Mouse (Mus musculus) testis, postnatal 10 days (tissue): ENCODE results near the gene Gnl3.

ENCODE experiments used
- DNase-seq: peaks from one replicate; pipeline ENCODE4 v3.0.0; 2021; ENCODE audit warnings: low spot score

The Gnl3 gene

DNA sequence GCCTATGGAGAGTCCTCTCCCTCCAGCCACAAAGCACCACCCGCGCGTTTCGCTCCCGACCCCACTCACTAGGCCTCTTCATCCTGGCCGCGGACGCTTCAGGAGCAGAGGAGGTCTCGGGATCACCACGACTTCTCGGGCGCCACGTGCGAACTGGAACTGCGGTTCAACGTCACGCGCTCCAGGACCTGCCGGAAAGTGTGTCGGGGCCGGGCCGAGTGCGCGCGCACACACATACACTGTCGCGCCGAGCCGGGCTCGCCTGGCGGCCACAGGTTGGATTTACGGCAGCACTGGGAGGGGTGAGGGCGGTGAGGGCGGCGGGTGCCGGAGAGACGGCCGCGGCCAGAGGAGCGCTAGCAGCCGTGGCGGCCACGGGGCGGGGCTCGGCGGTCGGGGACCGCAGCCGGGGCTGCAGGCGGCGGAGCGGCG lies at the start of gene Gnl3, which contains the start of gene Pbrm1:
TSS of gene Gnl3 (minus strand) at position 293 of the 432 bp plus-strand sequence.
TSS of gene Pbrm1 (plus strand) at position 279 of the 432 bp plus-strand sequence.
- peak; percentile 98 for DNase-seq

DNA sequence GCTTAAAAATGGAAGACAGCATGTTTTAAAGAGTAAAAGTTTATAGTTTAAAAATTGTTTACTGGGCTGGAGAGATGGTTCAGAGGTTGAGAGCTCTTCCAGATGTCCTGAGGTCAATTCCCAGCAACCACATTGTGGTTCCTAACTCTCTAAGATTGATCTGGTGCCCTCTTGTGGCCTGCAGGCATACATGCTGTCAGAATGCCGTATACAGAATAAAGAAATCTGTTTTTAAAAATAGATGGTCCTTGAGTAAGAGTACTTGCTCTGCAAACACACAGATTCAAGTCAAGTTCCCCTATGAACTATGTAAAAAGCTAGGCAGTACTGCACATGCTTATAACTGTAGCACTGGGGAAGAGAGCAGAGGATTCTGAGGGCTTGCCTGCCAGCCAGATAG lies 43.3 kb upstream of the Gnl3 start:
- DNase-seq = no peak

DNA sequence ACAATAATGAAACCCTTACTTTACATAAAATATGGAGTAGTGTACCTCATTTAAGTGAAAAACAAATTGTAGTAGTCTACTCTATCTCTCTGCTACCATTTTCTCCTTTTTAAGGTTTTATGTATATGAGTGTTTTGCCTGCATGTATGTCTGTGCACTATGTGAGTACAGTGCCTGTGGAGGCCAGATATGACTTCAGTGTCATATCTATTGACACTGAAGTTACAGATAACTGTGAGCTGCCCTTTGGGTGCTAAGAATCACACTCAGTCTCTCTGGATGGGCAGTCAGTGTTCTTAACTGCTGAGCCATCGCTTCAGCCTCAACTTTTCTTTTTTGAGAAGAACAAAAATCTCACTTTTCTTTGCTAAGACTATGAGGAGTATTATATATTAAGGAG lies 26.9 kb upstream of the Gnl3 start:
- no peak for DNase-seq

DNA sequence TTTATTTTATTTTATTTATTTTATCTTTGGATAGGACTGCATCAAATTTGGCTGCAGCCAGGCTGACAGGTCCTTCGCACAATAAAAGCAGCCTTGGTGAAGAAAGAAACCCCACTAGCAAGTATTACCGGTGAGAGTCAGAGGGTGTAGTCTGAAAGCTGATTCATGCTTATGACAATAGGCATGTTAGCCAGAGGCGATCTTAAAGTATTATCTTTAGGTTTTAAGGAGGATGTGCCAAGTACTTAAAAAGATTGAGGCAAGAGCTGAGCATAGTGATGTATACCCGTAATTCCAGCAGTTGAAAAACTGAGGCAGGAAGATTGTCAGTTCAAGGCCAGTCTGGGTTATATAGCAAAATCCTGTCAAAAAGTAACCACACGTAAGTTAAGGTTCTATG lies 26.3 kb upstream of the Gnl3 start:
- DNase-seq = no peak

DNA sequence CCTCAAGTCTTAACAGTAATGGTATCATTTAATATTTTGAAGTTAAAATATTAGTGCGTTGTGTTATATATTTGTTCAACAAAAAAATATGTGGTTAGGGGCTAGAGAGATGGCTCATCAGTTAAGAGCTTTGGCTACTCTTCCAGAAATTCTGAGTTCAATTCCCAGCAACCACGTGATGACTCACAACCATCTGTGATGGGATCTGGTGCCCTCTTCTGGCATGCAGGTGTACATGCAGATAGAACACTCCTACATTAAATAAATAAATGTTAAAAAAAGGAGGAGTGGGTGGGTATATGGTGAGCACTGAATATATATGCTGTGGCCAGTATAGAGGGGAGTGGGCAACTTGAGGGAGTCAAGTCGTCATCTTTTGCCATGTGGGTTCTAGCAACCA lies 6.8 kb upstream of the Gnl3 start:
- no peak for DNase-seq

DNA sequence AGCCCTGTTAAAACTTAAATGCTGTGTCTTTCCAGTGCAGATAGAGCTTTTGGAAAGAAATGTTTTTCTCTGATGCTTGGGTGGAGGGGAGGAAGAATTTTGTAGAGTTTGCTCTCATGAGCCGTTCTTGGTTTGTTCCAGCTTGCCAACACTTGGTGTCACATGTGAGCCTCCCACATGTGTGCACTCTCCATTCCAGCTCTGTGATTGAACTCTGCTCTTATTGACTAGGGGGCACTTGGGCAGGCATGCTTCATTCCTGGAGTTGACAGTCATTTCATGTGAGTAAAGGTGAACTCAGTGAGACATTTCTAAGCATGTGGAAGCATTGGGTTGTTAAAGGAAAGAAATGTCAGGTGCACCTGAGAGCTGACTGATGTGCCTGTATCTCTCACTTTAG lies 3.6 kb upstream of the Gnl3 start:
- DNase-seq = no peak

DNA sequence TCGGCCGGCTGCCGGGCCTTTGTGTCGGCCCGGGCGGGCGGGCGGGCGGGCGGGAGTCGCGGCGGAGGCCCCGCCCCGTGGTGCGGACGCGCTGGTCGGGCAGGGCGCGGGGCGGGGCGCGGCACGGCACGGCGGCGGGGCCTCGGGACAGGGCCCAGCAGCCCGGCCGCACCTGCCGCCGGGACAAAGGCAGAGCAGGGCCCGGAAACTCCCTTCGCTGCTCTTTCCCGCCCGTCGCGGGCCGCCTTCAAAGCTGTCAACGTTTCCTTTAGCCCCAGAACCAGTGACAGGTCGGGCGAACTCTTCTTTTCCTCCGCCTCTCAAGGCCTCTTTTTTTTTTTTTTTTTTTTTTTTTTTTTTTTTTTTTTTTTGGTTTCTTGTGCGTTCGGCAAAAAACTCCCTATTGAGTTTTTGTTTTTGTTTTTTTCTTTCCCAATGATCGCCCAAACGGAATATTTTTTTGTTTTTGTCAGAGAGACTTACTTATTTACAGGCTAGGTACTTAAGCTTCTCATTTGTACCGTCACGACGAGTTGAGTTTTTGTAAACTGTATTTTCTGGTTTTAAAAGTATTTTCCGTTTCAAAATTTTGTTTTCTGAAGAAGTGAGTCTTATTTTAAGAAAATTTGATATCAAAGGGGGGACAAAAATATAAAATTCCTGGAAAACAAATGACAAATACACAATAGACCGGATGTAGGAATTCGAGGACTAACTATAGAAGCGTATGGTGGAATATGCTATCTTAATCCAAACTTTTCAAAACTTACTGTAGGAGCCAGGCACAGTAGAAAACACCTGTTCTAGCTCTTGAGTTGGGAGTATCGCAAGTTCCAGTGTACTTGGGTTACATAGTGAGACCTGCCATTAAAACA lies 616 bp upstream of the Gnl3 start:
- peak; percentile 86 for DNase-seq

DNA sequence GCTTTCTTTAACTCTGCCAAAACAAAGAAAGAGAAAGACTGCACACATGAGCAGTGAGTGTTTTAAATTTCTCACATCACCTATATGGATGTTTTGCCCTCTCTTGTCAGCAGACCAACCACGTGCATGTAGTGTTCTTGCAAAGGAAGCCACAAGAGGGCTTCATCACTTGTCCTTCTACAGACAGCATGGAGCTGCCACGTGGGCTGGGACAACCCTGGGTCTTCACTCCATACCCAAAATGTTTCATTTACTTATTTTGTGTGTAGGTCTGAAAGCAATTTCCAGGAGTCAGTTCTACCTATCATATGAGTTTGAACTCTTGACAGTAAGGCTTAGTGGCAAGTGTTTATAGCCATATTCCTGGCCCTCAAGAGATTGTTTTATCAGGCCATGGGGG lies 1.1 kb downstream of the Gnl3 start:
- DNase-seq = no peak

DNA sequence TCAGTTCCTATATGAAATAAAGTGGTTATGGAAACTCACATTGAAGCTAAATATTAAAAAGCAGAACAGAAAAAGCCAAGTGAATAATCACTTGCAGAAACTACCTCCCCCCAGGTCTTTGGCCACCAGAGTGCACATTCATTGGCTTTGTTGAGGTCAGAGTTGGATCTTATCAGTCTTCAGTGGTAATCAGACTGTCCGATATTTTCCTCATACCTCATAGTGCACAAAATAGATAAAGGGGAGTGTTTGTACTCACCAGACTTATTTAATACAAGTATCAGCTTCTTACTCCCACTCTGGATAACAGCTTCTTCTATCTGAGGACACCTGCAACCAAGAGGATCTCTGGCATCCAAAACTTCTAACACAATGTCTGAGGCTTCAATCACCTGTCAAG lies 2.9 kb downstream of the Gnl3 start:
- DNase-seq = no peak

DNA sequence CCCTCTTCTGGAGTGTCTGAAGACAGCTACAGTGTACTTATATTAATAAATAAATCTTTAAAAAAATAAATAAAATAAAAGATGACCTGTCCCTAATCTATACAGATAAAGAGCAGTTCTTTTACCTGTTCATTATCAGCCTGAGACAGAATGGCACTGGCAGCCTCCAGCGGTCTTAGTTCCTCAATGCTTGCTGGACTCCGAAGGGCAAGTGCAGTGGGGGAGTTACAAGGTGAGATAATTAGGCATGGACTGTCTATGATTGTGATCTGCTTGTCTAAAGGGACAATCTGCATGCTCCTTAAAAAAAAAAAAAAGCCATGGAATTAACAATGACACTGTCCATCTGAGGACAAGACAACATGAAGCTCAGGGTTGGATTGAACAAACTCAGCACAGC lies 5.0 kb downstream of the Gnl3 start:
- DNase-seq = no peak

DNA sequence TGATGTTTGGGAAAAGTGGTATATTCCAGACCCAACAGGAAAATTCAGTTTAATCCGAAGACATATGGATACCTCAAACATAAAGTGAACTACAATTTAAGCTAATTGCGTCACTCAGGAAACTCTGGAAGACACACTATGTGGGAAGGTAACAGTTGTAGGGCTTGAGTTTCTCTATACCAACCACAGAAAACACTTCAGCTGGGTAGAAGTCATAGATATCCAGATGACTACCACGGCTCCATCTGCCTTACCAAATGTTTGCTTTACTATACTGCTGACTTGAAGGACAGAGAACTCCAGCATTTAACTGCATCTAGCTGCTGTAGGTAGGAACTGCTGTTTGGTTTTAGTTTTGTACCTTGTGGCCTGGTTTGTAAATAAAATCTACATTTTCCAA lies 7.4 kb downstream of the Gnl3 start:
- DNase-seq = no peak

DNA sequence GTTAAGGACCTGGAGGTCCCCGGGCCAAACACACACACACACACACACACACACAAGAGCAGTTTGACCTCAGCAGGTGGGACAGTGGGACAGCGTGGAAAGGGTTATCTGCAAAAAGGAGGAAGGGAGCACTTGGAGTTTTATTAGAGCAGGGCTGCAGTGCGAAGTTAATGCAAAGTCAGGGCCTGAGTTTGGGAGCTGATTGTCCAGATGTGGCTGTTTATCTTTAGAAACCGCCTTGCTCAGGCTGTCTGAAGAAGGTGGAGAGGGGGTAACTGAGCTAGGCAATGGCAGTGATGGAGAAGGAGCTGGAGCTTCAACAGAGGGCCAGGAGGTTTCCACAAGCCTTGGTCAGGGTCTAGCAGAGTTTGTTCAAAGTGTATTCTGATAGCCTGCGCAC lies 12.2 kb downstream of the Gnl3 start:
- no peak for DNase-seq

DNA sequence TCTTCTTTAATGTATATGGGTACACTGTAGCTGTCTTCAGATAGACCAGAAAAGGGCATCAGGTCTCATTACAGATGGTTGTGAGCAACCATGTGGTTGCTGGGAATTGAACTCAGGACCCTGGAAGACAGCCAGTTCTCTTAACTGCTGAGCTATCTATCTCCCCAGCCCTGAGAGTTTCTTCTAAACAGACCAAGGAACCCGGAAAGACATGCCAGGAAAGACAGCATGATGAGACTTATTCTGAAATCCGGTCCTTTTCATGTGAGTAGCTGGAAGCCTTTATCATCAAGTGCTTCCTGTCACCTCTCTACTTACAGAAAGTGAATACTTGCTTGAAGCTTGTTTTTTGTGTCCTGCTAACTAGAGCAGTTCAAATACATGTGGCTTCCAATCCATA lies 14.4 kb downstream of the Gnl3 start:
- DNase-seq = no peak

DNA sequence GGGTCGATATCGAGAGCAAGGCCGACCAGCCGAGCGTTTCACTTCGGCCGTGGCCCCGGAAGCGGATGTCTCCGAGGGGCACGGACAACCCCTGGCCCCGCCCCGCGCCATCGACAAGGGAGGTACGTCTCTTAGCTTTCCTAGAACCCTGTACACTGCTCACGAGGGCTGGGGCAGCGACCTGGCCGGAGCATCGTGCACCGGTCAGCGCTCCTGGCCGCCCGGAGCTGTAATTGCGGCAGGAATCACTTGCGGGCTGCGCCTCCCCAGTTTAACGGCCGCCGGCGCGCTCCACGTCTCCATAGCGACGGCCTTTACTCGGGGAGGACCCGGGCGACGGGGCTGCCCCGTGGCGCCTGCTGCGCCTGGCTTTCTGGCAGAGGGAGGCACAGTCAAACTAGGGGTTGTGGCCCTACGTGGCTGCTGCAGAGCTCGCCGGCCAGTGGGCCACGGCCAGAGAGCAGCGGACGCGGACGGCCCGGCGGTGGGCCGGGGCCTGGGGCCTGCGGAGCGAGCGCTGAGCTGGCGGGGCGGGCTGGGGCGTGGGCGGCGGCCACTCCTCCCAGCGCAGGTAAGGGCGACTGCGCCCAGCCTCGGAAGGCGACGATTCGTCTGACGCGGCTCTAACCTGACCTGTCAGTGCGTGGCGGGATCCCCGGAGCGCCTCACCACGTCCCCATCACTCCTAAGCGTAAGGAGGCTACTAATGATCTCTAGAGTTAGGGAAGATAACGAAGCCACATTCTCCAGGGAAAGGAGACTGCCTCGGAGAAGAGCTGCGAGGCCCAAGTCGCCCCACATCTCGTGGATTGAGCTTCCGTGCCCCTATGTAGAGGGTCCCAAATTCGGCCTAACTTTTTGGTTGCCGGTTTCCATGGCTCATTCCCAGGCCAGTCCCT lies 17.4 kb downstream of the Gnl3 start, which contains the start of the genes Glt8d1 and Spcs1:
TSS of gene Glt8d1 (plus strand) at position 94 of the 899 bp plus-strand sequence.
TSS of gene Spcs1 (minus strand) at position 366 of the 899 bp plus-strand sequence.
- peak; percentile 94 for DNase-seq

DNA sequence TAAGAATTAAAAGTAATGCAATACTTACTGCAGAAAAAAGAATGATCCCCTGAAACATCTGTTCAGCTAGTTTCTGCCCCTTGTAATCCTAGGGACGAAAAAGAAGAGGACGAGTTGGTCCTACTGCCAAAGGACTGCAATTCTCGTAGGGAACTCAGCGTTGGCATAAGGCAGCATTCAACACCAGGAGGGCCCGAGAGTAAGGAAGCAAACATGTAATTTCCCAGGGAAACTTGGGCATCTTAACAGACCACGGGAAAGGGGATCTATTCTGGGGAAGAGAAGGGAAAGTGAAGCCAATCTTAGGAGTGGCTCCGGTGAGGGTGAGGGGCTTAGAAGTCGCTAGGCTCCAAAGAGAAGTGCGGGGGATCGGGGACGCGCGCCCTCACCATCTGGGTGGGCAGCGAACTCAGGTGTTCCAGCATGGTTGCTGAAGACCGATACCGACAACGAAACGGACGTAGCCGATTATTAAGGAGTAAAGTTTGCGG lies 18.1 kb downstream of the Gnl3 start:
- DNase-seq = no peak

DNA sequence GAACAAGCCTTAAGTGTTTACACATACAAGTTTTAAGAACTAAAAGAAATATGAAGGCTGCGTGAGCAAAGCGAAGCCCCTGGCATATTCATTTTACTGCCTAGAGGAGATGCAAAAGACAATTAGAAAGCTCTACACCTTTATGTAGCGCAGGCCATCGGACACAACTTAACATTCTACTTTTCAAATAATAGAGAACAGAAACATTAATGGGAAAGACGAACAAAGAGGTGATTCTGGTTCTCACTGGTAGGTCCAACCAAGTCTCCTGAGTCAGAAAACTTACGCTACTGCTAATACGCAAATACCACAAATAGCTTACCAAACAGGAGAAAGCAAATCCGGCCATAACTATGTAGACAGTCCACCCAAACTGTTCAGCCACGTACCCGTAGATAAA lies 18.6 kb downstream of the Gnl3 start:
- DNase-seq = no peak

DNA sequence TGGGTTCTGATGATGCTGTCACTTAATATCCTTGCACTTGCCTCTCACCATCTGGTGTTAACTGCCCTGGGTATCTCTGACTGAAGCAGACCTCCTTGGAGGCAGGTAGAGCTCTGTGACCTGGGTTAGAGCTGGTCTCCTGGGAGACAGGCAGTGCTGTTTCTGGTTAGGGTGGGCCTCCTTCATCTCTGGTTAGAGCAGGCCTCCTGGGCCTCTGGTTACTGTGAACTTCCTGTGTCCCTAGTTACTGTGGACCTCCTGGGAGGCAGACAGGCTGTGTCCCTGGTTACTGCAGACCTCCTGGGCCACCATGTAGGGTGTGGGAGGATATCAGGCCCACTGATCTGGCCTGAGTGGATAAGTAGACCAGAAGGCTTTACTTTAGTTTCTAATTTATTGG lies 22.5 kb downstream of the Gnl3 start:
- DNase-seq = no peak

DNA sequence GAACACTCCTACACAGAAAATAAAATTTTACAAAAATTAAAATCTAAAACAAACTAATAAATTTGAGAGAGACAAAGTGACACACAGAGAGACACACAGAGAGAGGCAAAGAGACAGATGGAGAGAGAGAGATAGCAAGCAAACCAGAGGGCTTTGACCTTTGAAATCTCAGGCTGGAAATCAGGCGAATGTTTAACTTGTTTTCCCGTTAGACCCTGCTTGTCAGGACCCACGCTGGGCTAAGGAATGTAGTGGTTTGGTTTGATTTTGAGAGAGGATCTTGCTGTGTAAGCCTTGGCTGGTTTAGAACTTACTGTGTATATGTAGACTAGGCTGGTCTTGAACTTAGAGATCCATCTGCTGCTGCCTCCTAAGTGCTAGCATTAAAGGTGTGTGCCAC lies 42.7 kb downstream of the Gnl3 start:
- DNase-seq = peak; percentile 12

DNA sequence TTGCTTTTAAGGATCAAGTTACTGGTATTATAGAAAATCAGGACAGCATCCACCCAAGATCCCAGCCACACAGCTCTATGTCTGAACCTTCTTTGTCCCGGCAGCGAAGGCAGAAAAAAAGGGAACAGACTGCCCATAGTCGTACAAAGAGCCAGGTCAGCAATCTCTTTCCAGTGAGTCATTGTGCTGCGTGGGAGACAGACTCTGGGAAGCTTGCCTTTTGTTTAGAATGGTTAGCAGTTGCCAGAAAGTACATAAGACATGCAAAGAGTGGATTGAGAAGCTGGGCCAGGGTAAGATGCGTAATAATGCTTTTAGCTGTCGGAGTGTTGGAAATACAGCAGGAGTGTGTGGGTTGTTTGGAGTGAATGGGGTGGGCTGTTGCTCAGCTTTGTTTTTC lies 44.7 kb downstream of the Gnl3 start:
- peak; percentile 48 for DNase-seq
